Mouse (Mus musculus): ENCODE measurements around the gene Abcc8.
A peak's percentile ranks its signal among the peaks of the same experiment; 100 is the strongest.

Gene Abcc8

GRCm38 (mm10) chr7:46105484-46105883 lies 74.3 kb downstream of the Abcc8 start:
- no peak for DNase-seq

DNA sequence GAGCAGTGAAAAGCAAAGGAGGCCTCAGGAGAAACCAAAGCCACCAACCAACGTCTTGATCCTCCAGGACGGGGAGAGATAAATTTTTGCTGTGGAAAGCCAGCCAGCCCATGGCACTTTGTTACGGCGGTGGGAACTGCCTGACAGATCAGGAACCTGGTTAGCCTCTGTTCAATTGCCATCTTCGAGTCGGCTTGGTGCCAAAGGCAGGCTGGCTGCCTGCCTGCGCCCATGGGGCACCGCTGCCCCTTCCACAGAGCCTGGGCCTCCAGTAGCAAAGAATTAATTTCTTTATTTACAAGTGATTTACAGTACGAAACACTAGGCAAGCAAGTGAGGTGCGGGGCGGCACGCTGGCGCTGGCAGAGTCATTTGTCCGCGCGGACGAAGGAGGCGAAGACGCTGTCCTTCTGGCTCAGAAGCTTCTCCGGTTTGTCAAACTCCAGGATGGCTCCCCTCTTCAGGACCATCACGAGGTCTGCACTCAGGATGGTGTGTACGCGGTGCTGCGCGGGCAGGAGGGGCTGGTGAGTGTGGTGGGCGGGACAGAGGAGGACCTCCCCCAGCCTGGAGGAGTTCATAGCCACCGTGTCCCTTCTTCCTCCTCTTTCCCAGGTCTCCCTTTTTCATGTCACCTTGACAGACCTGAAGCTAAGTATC lies 75.4 kb downstream of the Abcc8 start:
- no peak for DNase-seq

GRCm38 (mm10) chr7:46103771-46104170 lies 76.1 kb downstream of the Abcc8 start:
- no peak for DNase-seq

GRCm38 (mm10) chr7:46103075-46103591 lies 76.7 kb downstream of the Abcc8 start:
- DNase-seq: peak; percentile 69

- peak; percentile 88 for DNase-seq
Measured at GRCm38 (mm10) chr7:46100563-46100962, 79.3 kb downstream of the Abcc8 start, which contains the start of gene Kcnj11. TSS of gene Kcnj11 (minus strand) at chr7:46100764.

DNA sequence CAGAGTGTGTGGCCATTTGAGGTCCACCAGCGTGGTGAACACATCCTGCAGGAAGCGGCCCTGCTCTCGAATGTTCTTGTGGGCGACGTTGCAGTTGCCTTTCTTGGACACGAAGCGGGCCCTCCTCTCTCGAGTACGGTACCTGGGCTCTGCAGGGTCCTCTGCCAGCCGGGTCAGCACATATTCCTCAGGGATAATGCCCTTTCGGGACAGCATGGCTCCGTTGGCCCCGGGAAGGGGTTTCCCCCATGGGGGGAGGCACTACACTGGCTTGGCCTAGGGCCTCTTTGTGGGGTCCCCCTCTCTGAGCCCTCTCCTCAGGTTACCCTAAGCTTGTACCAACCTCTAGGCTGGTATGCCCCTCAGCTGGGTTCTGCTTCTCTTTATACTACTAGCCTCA lies 80.2 kb downstream of the Abcc8 start:
- no peak for DNase-seq

- no peak for DNase-seq
Measured at GRCm38 (mm10) chr7:46098919-46099286, 80.9 kb downstream of the Abcc8 start.

GRCm38 (mm10) chr7:46098221-46098918 lies 81.5 kb downstream of the Abcc8 start:
- DNase-seq: no peak

- DNase-seq: no peak
Measured at GRCm38 (mm10) chr7:46097319-46097783, 82.5 kb downstream of the Abcc8 start.

DNA sequence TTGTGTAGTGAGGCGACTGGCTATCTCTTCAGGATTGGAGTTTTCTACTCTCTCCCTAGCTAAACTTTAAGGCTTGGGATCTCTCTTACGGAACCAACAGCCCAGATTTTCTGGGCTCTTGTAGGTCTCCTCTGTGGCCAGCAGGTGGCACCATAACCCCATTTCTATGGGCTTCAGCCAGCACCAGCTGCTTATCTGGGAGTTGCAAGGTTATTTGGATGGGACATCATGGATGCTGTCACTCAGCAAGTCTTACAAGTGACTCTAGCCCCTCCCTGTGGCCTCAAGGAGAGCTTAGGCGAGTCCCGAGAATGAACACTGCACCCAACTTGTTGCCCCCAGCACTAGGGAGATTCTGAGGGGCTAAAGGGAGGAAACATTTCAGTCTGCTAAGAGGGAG lies 83.7 kb downstream of the Abcc8 start:
- peak; percentile 64 for DNase-seq

DNA sequence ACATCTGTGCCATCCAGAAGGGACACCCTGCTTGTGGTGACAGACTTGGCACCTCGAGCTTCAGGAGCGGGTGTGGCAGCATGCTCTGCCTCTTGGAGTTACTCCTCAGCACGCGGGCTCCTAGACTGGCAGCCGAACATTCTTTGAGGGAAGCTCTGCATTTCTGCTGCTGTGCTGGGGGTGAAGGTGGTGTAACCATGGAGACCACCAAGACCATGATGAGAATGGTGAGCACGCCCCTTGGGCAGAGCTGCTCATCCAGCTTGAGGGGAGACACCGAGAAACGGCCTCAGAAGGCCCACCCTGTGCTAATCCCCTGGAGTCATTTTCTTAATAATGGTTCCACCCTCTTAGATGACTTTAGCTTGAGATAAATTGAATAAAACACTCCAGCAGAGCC lies 87.0 kb downstream of the Abcc8 start:
- DNase-seq: no peak

DNA sequence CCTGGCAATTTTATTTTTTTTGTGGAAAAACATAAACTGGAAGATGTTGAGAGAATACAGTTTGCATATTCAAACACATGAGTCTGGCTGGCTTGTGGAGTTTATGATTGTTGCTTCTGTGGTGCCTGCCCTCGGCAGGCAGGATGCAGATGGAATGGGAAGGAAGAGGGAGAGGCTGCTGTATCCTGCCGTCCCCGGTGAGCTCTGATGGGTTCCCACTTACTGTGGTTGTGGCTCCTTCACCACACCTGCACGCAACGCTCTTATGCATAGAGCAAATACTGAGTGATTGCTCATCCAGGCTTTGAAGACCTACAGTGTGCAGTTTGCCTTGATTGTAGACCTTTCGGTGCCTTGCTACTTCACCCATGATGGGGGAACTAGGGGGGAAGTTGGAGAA lies 91.6 kb downstream of the Abcc8 start:
- no peak for DNase-seq

DNA sequence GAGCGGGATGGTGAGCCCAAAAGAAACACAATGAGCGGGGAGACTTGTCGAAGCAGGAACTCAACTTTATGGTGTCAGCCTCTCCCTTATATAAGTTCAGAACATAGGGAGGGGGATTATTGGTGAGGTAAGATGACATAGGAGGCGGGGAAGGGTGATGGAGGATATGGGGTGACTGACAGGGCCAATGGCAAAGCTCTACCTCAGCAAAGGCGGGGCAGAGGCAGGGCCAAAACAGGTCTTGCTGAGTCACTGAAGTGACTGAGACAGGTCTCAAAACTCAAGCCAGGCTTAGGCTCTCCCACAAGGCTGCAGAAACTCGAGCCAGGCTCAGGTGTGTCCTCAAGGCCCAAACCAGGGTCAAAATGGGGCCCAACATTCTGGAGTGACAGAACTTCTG lies 93.5 kb downstream of the Abcc8 start:
- DNase-seq: no peak

DNA sequence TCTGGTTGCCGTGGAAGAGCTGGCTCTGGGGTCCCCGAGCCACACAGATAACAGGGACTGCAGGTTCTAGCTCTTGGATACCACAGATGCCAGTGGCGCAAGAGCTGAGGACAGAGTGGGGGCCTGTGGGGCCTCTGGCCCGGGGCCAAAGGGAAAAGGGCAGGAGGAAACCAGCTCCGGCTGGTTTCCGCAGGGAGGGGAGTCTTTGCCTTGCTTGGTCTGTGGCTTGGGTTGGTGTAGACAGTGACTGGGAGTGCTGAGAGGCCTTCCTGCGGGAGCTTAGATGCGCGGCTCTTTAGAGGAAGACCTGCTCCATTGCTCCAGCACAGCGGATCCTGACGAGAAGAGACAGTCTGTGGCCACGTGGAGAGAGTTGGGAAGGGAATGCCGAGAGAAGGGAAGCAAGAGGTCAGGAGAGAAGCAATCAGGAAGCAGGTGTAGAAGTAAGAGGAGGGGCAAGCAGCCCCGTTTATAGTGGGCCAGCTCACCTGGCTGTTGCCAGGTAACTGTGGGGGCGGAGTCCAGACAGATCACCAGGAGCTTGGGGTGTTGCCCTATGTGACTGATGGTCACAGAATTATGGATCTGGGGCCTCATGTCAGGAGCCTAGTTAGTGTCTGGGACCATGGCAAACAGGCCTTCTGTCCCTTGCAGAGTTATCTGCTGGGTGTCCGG lies 94.9 kb downstream of the Abcc8 start:
- no peak for DNase-seq

DNA sequence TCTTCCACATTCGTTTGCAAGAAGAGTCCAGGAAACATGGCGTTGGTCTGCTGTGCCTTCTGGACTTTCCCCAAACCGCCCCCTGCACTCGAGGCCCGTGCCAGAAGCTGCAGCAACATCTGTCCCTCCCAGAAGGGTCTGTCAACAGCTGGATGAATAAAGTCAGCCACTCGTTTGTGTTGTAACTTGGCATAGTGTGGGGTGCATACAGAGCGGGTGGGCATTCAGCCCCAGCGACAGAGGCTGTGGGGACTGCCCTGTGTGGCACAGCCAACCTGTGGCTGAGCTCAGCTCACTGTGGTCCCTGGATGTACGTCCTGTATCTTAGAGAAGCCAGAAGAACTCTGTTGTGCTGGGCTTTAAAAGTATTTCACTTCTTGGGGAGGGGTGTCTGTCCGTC lies 95.8 kb downstream of the Abcc8 start:
- DNase-seq: no peak

DNA sequence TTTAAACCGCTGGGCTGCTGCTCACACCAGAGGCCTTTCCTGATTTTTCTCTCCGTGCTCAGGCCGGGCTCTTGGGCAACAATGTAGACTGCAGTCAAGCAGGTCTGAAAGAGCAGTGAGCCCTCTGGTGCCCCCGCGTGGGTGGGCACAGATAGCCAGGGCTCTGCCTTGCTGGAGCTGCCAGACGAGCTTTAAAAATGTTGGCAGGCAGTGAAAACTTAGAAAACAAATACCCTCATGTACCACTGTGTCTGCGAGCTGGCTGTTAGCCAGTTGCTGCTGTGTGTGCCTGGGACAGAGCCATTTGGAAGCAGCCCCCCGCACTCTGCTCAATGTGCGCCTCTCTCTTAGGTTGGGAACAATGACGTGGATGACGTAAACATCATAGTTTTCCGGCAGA lies 102.2 kb downstream of the Abcc8 start:
- no peak for DNase-seq

- DNase-seq: no peak
Measured at GRCm38 (mm10) chr7:46076844-46077243, 103.0 kb downstream of the Abcc8 start.

GRCm38 (mm10) chr7:46068831-46069230 lies 111.0 kb downstream of the Abcc8 start:
- DNase-seq: no peak

DNA sequence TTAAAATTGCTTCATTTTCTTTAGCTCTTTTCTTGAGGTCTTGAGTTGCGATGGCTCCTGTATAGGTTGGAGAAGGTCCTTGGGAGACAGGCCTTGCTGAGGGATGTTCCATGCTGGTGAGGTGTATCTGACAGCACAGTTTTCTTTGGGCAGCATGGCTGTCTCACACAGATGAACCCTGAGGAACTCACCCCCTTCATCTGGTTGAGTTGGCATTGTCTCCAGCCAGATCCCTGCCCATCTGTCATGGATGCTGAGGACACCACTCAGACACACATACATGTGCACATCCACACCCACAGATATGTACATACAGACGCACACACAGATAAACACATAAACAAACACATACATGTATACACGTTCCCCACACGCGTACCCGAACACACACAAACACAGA lies 116.5 kb downstream of the Abcc8 start:
- no peak for DNase-seq

DNA sequence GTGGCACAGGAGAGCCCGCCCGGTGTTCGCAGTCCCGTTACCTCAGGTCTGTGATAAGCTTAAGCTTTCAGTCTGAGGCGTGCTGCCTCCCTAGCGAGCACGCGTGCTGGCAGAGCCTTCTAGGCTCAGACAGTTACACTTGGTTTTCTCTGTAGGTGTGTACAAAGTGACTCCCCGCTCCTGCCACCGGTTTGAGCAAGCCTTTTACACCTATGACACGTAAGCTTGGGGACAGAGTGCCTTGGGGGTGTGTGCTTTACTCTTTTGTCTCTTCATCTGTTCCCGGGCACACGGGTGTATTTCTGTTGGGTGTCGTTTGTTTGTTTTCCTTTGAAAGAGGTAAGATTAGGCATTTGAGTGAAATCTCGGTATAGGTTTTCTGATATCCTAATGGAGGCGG lies 118.2 kb downstream of the Abcc8 start:
- DNase-seq: no peak

- DNase-seq: no peak
Measured at GRCm38 (mm10) chr7:46060688-46061087, 119.1 kb downstream of the Abcc8 start.

GRCm38 (mm10) chr7:46058882-46059281 lies 121.0 kb downstream of the Abcc8 start:
- no peak for DNase-seq
